Mouse (Mus musculus) retina, embryonic 14.5 days (tissue): Measurements from ENCODE around the gene Ube2b.

Experiments
- DNase-seq: peaks from one replicate; pipeline ENCODE4 v3.0.0-alpha.2; 2015; ENCODE audit warnings: low spot score

The Ube2b gene

DNA sequence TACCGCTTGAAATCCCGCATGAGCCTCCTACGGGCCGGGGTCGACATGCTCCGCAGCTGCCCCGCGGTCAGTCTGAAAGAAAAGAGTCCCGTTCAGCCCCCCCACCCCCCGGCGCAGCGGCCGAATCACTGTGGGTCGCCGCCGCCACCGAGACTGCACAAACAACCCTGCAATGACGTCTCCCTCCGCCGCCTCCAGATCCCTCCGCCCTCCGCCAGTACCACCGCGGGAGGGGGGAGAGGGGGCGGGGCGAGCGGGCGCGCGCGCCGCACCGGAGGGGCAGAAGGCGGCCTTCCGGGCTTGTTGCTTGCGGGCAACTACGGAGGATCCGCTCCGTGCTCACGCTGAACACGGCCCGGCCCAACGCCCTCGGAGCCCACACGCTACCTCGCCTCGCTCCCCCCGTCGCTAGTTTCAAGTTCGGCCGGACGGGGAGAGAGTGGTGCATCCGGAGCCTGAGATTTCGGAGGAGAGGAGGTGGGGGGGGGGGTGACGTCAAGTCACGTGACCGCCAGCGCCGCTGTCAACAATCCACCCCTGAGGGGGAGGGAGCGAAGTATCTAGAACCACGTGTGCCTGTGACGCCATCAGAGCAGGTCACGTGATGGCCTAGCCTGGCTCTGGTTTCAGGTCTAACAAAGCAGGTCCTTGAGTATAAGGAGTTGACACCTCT, at the start of gene Ube2b:
Gene Ube2b, minus strand, starts transcription at position 473 of the 673 bp plus-strand sequence.
- peak; percentile 98 for DNase-seq

DNA sequence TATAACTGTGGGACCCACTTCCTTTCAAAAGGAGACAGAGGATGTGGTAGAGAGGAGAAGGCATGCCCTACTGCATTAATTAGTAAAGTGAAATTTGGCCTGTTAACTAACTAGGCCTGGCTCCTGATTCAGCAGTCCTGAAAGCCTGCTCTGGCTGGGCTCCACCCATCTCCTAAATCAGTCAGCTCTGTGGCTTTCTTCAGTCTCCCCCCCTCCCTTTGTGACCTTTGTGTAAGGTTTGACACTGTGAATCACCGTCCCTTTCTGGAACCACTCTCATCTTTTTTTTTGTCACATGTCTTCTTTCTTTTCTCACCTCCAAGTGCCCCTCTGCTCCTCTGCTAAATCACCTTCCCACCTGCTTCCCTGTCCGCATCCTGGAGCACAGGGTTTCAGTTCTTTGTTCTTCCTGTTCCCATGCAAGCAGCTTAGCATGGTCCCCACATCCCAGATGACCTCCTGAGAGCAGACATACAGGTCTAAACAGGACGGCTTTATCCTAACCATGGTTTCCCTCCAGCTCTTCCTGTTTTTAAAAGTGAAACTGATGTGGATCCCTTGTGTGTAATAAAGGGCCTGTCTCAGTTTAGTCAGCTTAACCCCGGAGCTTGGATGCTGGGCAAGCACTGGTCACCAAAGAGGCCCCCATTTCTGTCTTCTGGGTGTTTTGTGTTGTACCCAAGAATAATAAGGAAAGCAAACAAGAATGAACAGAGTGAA, 46.0 kb upstream of the Ube2b start:
- no peak for DNase-seq

DNA sequence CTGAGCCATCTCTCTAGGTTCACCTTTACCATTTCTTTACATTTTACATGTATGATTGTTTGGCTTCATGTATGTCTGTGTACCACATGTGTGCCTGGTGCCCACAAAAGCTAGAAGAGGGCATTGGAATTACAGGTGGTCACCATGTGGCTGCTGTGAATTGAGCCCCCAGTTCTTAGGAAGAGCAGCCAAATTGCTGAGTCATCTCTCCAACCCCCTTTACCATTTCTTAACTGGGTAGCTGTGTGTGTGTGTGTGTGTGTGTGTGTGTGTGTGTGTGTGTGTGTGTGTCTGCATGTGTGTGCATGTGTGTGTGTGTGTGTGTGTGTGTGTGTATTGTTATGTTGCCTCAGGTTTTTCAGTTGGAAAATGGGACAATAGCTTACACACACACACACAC, 43.6 kb upstream of the Ube2b start:
- no peak for DNase-seq

DNA sequence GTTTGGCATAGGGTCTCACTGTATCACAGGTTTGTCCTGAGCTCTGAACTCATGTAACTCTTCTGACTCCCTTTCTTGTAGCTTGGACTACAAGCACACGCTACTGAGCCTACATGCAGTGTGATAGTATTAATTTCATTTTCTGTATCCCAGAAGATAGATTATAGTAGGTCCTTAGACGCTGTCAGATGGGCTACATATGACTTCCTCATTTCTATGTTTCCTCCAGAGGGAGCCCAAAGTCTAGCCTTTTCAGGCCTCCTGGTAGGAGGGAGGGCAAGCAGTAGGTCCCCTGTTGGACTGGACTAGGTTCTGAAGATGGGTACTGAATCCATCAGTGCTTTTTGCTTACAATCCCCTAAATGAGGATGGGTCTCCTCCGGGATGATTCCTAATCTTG, 42.7 kb upstream of the Ube2b start:
- DNase-seq: no peak

DNA sequence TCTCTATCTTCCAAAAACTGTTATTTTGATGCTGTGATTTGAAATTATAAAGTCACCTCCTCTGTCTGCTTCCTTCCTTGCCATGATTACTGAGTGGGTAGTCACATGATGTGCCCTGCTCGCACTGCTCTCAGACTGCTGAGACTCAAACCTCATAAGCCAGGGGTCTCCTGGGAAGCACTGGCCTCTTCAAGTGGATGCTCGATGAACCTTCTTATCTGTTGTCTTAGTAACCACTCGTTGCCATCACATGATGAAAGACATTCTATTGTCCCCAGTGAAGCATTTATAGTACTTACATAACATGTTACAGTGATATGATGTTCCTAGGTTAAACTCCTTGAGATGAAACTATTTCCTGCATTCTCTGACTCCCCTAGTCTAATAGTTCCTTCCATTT, 37.1 kb upstream of the Ube2b start:
- DNase-seq: peak; percentile 39

DNA sequence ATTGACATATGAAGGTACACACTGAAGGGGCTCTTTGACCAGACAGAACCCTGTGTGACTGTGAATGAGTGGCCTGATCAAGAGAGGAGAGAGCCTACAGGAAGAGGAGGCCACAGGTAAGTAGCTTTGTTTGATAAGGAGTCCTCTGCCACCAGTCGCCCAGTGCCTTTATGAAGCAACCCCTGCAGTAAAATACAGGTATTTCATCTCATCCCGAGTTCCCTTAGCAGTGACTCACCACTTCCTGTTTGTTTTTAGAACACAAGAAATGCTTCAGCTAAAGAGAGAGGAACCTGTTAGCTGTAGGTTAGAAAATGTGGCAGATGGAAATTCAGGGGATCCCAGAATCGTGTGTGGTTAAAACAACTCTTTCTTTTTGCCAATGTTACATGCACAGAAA, 35.3 kb upstream of the Ube2b start:
- DNase-seq: no peak

DNA sequence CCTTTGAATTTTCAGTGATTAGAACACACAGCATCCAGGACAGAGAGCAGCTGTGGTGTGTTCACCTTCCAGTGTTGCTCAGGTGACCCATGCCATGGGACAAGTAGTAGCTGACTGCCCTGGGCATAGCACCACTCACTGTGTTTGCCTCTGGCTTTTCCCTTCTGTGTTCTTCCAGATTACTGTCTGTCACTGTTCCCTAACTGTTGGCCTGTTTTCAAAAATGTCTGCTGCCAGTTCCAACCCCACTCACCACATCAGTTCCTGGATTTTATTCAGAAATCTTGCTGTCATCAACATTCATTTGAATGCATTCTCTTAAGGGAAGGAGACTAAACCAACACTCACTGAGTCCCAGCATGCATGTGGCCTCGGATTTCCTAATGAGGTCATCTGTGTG, 33.4 kb upstream of the Ube2b start:
- no peak for DNase-seq

DNA sequence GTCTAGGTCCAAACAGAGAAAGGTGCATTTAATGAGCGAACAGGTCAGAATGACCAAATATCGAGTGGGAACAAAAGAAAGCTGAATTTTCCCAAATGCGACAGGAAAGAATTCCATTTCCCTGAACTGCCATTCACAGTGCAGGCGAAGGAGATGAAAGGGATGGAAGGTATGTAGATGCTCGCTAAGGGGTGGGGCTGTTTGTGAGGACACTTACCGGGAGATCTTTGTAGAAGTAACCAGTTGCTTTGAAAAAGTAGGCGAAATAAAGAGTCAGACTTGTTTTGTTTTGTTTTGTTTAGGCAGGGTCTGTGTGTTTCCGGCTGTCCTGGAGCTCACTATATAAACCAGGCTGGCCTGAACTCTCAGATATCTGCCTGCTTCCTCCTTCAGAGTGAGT, 31.8 kb upstream of the Ube2b start:
- no peak for DNase-seq

DNA sequence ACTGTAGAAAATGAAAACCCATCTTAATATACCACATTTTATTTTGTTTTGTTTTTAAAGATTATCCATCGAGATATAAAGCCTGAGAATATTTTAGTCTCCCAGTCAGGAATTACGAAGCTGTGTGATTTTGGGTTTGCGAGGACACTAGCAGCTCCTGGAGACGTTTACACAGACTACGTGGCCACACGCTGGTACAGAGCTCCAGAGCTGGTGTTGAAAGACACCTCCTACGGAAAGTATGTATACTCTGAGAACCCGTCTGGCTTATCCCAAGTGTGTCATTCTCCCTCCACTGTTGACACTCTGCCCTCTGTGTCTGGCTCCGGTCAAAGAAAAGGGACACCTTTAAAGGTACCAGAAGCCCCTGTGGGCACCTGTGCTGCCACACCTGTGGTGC, 17.7 kb upstream of the Ube2b start:
- no peak for DNase-seq

DNA sequence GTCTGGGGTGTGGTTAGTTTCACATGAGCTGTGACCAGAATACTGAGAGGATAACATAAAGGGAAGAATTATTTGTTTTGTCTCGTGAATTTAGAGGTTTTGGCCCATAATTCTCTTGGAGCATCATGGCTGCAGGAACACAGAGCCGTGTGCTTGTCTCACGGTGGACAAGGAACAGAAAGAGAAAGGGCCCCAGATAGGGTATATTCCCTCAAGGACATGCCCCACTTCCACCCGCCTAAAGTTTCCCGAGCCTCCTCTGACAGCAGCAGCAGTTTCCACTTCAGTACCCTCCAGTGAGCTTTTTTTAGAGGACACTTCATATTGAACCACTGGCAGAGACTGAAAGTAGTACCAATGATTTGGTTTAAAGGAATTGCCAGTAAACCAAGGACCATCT, 11.0 kb upstream of the Ube2b start:
- DNase-seq: peak; percentile 23

DNA sequence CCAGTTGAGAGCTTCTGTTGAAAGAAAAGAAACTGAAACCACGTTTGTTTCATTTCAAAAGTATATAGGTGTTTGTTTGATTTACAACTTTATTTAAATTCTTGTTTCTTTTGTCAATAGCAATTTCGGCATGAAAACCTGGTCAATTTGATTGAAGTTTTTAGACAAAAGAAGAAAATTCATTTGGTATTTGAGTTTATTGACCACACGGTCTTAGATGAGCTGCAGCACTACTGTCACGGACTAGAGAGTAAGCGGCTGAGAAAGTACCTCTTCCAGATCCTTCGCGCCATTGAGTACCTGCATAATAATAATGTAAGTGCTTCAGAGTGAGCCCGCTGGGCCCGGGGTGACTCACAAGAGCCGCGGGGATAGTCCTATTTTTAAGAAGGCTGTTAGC, 10.4 kb upstream of the Ube2b start:
- DNase-seq: no peak

DNA sequence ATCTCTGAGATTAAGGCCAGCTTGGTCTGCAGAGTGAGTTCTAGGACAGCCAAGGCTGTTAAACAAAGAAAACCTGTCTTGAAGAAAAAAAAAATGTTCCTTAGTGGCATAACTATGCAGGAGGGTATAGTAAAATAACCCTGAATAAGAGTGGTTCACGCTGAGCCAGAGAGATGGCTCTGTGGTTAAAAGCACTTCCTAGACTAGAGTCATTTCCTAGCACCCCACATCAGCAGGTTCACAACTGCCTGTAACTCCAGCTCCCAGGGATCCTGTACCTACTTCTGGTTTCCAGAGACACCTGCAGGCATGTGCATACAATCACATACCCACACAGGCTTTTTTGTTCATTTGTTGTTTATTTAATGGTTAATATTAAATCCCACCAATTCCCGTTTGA, 5.0 kb upstream of the Ube2b start:
- no peak for DNase-seq

DNA sequence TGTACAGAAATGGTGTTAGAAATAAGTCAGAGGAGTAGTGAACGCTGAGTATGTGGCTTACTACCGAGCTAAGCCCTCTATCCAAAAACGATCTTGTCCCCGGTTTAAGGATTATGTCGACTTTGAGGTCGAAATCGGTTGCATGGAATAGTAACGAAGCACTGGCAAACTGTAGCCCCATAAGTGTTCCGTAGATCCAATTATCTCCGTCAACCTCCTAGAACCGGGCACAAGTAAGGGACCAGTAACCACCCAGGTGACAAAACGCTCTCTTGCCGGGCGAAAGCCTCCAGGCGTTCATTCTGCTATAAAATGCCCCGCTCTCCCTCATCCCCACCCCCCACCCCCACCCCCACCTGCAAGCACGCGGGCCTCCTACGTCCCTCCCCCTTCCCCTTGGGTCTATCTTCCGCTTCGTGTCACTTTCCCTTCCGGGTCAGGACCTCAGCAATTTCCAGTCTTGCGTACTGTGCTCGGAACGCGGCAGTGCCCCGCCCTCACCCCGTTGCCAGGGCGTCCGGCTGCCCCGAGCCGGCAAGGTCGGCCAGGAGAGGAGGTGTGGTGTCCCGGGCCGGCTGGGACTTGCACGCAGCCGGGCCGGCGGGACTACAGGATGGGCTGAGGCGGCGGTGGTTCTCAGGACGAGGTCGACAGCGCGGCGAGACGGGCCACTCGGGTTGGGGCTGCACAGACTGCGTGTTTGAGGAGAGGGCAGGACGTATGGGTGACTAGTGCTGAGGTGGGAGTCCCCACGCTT, 3.4 kb upstream of the Ube2b start, which contains the start of gene Cdkl3:
Gene Cdkl3, plus strand, starts transcription at position 450 of the 757 bp plus-strand sequence.
- DNase-seq: peak; percentile 94

DNA sequence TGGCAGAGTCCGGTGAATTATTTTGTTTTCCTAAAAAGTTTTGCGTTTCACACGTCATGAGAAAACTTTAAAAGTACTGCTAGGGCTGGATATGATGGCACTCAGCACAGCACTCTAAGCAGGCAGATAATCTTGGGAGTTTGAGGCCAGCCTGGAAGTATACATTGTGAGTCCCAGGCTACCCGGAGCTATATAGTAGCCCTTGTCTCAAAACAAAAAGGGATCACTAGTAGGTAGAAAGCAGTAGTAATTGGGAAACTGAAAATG, 2.9 kb upstream of the Ube2b start:
- DNase-seq: no peak

DNA sequence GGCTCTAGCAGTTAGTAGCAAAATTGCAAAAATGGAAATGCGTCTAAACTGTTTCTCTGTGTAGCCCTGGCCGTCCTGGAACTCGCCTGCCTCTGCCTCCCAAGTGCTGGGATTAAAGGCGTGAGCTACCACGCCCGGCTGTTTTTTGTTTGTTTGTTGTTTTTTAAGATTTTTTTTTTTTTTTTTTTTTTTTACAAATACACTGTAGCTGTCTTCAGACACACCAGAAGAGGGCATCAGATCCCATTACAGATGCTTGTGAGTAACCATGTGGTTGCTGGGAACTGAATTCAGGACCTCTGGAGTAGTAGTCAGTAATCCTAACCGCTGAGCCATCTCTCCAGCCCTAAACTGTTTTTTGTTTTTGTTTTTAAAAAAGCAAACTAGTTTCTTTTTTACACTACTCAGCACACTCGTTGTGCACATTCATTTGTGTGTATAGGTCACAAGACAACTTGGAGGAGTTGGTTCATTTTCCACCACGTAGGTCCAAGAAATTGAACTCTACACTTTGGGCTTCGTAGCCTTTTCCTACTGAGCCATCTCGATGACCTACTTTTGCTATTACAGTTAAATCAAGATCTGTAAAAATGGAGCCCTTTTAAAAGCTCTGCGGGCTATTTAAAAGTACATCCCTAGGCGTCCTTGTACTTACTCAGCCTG, 2.4 kb upstream of the Ube2b start:
- DNase-seq: peak; percentile 22

DNA sequence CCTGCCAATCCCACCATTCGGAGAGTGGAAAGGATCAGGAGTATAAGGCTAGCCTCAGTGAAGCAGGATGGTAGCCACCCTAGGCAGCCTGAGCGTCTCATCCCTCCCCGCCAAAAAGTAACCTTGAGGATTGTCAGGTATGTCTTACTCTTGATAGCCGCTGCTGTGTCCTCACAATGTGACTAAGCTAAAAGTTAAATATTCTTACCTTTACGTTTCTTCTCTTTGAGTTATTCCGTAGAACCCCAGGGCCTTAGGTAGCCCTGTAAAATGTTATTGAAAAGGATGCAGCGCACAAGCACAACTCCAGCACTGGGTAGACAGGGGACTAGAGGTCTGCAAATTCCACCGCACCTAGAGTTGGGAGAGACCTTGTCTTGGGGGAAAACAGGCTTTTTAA, 1.3 kb upstream of the Ube2b start:
- no peak for DNase-seq

DNA sequence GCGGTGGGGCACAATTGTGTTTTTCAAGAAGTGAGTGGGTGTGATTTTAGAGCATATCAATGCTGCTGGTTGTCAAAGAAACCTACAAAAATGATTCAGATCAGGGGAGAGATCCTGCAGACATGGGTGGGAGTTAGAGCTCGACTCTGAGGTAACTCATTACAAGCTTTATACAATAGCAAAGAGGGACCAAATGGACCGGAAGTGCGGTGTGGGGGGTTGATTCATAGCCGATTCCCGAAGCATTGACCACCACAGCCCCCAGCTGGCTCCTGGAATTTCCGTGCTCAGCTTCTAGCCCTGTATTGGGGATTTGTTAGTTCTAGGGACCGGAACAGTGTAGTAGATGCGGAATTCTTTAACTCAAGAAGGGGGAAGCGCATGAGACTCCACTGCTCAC, 779 bp upstream of the Ube2b start:
- DNase-seq: no peak

DNA sequence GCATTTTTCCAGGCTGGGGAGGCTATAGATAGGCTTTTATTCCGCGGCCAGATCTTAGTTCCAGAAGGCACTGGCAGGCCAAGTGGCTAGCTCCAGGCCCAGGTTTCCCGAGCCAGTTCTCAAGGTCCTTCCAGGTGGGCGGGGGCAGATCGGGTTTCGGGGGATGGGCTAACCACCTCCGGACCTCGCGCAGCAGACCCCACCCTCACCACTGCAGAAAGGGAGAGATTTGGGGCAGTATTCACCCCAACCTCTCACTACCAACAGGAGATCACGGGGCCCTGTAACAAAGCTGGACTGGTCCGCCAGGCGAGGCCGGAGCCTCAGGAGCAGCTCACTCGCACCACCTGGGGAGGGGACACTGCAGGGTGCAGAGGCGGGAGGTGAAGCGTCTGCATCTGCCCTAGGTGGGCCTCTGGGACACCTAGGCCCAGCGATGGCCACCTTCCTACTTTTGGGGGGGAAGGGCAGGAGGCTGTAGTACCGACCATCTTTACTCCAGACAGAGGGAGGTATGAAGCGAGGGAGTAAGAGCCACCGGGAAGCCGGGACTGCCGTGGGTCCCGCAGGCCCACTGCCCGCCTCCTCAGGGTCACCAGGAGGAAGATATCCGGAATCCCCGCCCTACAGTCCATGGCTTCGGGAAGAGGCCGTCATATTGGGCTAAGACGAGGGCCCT, 812 bp downstream of the Ube2b start:
- DNase-seq: peak; percentile 39

DNA sequence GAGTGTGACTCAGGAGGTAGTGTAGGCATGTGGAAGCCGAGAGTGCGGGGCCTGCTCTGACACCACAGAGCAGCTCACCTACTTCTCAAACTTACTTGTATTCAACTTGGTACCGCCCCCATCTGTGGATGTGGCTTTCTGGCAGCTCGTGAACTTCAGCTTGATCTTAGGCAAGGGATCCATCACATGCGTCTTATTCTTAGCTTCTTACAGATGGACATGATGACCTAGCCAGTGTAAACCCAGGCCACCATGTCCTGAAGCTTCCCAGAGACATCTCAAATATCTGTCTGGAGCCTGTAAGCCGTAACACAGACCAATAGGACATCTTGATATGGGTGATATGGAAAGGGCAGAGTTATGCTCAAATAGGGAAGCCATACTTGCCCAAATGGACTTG, 28.9 kb downstream of the Ube2b start:
- no peak for DNase-seq

DNA sequence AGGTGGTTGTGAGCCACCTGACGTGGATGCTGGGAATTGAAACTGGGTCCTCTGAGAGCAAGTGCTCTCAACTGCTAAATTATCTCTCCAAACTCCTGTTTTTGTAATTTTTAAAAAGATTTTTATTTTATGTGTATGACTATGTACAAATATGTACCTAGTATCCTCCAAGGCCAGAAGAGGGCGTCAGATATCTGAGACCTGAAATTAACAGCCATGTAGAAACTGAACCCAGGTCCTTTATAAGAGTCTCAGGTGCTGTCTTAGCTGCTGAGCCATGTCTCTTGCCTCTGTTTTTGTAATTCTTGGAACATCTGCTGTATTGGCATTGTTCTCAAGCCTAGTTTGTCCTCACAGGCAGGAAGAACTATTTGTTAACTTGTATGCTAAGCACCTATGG, 31.1 kb downstream of the Ube2b start:
- DNase-seq: no peak

DNA sequence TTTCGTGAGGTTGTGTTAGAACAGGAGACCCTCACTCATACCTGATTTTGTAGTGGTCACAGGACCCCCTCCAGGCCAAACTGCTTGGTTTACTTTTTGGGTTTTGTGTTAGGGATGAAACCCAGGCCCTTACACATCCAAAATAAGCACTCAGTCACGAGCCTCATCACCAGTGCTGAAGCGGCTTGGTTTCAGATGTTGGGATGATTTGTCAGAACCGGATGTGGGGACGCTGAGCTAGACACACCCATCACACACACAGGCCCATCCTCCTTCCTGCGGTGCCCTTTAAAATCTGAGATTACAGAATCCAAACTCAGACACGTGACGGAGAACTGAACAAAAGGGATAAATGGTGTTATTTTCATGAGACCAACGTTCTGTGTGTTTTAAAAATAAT, 31.7 kb downstream of the Ube2b start:
- no peak for DNase-seq
